Mouse (Mus musculus) heart, embryonic 16.5 days (tissue): ENCODE measurements around the gene Fer. TPM values are rescaled to one million over a fixed set of nuclear protein-coding genes. Genes with fewer than 3 reads are reported as not detected.
A peak's percentile ranks its signal among the peaks of the same experiment; 100 is the strongest.

ENCODE experiments used
- ATAC-seq: fragments of 200-750 bp; cut with Nextera tagmentation; replicated peaks from 2 replicates; pipeline ENCODE4 v1.8.0; 2017; ENCODE audit warnings: moderate number of reproducible peaks; ENCODE audit not compliant: insufficient read depth, low FRiP score; ENCODE audit errors: extremely low read depth
- H3K27ac ChIP-seq: fragments of 300-500 bp; sonication (generic); 2 replicates; pipeline ENCODE4 v1.5.1; 2014; ENCODE audit warnings: mild to moderate bottlenecking, low read length, control low read depth, moderate library complexity
- H3K27me3 ChIP-seq: fragments of 300-500 bp; sonication (generic); 2 replicates; pipeline ENCODE4 v1.6.1; 2014; ENCODE audit warnings: low read length, mixed read lengths; ENCODE audit not compliant: control insufficient read depth, insufficient read depth
- H3K36me3 ChIP-seq: fragments of 300-500 bp; sonication (generic); 2 replicates; pipeline ENCODE4 v1.6.1; 2014; ENCODE audit not compliant: control insufficient read depth, insufficient read depth
- H3K4me1 ChIP-seq: fragments of 300-500 bp; sonication (generic); 2 replicates; pipeline ENCODE4 v1.6.1; 2014; ENCODE audit warnings: low read length, mixed read lengths; ENCODE audit not compliant: control insufficient read depth, insufficient read depth
- H3K4me2 ChIP-seq: fragments of 300-500 bp; sonication (generic); 2 replicates; pipeline ENCODE4 v1.6.1; 2014; ENCODE audit warnings: low read depth, mild to moderate bottlenecking, control low read depth, low read length
- H3K4me3 ChIP-seq: fragments of 300-500 bp; sonication (generic); 2 replicates; pipeline ENCODE4 v1.5.1; 2014; ENCODE audit warnings: mild to moderate bottlenecking, control low read depth, low read length
- H3K9ac ChIP-seq: fragments of 300-500 bp; sonication (generic); 2 replicates; pipeline ENCODE4 v1.6.1; 2014; ENCODE audit warnings: low read length, control low read depth
- H3K9me3 ChIP-seq: fragments of 300-500 bp; sonication (generic); replicated peaks from 2 replicates; pipeline ENCODE4 v1.6.1; 2016; ENCODE audit warnings: low read length; ENCODE audit not compliant: control insufficient read depth
- WGBS: fragments of 180-500 bp; shearing (Covaris S2); extraction: QIAGEN DNeasy Blood & Tissue Kit; methylation state at CpG from one replicate; pipeline ENCODE4 v1.1.7; 2014; 5-methylcytosine and 5-hydroxymethylcytosine counted together
- polyA plus RNA-seq: library from polyadenylated mRNA; unstranded; fragments of >200 nt; fragmentation: Nextera tagmentation; extraction: Ambion mirVana; gene quantifications from 2 replicates; pipeline ENCODE4 v1.2.1, GENCODE M21; 2015

Gene Fer
- polyA plus RNA-seq, 1 experiment from 2014 or later, result 22.8 TPM

- Histone ChIP-seq H3K27ac (no peak overlapping the region), H3K9ac (no peak overlapping the region)
- WGBS, result 67% methylated on average over 5 of the region's 5 CpGs
These were observed 110.9 kb downstream of the Fer start for GRCm38 (mm10) chr17:63973806-63974205.

DNA sequence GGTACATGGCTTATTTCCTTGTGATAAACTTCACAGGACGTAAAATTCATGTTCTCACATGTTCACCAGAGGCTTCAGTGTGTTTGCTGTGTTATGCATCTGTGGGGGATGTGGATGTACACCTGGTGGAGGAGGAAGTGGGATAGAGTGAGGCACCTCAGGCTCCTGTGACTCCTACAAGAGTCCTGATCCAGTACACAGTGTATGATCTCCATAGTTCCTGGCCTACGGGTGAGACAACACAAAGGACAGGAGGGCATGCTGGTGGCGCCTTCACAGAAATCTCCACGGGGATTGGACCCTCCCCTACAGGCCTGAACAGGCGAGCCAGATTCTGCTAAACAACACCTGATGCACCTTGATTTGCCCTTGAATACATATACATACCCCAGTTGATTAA lies 111.4 kb downstream of the Fer start:
- Histone ChIP-seq H3K4me1 (peaks cover 19% of the 10 kb centered on the region), H3K27me3 (no peaks in the 10 kb centered on the region), H3K36me3 (no peaks in the 10 kb centered on the region), H3K4me3 (no peak overlapping the region), H3K9me3 (no peaks in the 10 kb centered on the region), H3K27ac (no peak overlapping the region), H3K9ac (no peak overlapping the region), H3K4me2 (no peak overlapping the region)
- no peak for ATAC-seq
- WGBS, result 83% methylated on average over 5 of the region's 5 CpGs

More at GRCm38 (mm10) chr17:63973806-63974205, 110.9 kb downstream of the Fer start:
- Histone ChIP-seq H3K4me1 (peaks cover 19% of the 10 kb centered on the region), H3K9me3 (no peaks in the 10 kb centered on the region), H3K4me3 (no peak overlapping the region), H3K27me3 (no peaks in the 10 kb centered on the region), H3K36me3 (no peaks in the 10 kb centered on the region), H3K4me2 (no peak overlapping the region)
- ATAC-seq, result no peak

- no peak overlapping the region for H3K4me2 ChIP-seq
- H3K36me3 ChIP-seq, result no peaks in the 10 kb centered on the region
- no peaks in the 10 kb centered on the region for H3K4me1 ChIP-seq
- no peak overlapping the region for H3K9ac ChIP-seq
- no peak overlapping the region for H3K4me3 ChIP-seq
- H3K9me3 ChIP-seq, result no peaks in the 10 kb centered on the region
- 78% methylated on average over 4 of the region's 4 CpGs for WGBS
- ATAC-seq, result no peak
- no peaks in the 10 kb centered on the region for H3K27me3 ChIP-seq
- no peak overlapping the region for H3K27ac ChIP-seq
These were observed 116.1 kb downstream of the Fer start for GRCm38 (mm10) chr17:63978794-63979571.

- H3K4me2 ChIP-seq, result no peak overlapping the region
- no peaks in the 10 kb centered on the region for H3K27me3 ChIP-seq
- no peak for ATAC-seq
- H3K9me3 ChIP-seq, result no peaks in the 10 kb centered on the region
- 70% methylated on average over 3 of the region's 3 CpGs for WGBS
- H3K36me3 ChIP-seq, result no peaks in the 10 kb centered on the region
- no peak overlapping the region for H3K27ac ChIP-seq
- H3K4me3 ChIP-seq, result no peak overlapping the region
- no peaks in the 10 kb centered on the region for H3K4me1 ChIP-seq
- no peak overlapping the region for H3K9ac ChIP-seq
These were observed 117.3 kb downstream of the Fer start for GRCm38 (mm10) chr17:63980167-63980566.

DNA sequence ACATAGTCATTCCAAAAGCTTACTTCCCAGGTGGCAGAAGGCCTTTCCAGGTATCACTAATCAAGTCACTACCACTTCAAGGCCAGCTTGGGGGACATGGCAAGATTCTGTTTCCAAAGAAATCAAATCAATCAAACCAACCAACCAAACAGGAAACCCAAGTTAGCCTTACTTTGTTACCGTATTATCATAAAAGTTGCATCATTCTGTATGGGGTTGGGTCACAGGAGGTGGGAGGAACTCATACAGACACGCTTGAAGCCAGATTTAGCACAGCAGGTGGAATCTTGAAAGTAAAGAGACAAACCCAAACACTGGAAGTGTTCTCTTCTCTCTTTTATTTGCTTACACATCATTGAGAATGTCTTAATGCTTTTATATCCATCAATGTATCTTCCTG lies 125.8 kb downstream of the Fer start:
- Histone ChIP-seq H3K4me3 (no peak overlapping the region), H3K9ac (no peak overlapping the region), H3K4me1 (no peaks in the 10 kb centered on the region), H3K9me3 (no peaks in the 10 kb centered on the region), H3K27ac (no peak overlapping the region), H3K36me3 (no peaks in the 10 kb centered on the region), H3K27me3 (no peaks in the 10 kb centered on the region), H3K4me2 (no peak overlapping the region)
- WGBS, result 75% methylated on average over 2 of the region's 2 CpGs
- ATAC-seq, result no peak

DNA sequence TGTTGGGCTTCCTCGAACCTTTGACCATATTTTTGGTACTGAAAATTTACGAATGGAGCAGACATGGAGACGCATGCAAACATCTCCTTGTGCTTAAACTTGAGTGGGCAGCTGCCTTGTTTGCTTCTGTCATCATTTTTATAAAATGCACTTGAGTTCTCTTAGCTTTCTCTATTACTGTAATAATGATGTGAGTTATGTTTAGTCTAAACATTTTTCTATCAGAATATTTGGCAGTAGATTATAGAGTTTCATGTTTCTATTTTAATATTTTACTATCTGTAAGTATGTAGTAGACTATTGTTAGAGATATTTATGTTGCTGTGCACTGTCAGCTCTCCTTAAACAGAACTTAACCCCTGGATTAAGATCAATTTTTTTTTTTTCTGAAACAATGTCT lies 128.3 kb downstream of the Fer start:
- H3K9me3 ChIP-seq, result no peaks in the 10 kb centered on the region
- 83% methylated on average over 3 of the region's 3 CpGs for WGBS
- H3K27ac ChIP-seq, result no peak overlapping the region
- H3K9ac ChIP-seq, result no peak overlapping the region
- no peak for ATAC-seq
- no peak overlapping the region for H3K4me2 ChIP-seq
- H3K36me3 ChIP-seq, result no peaks in the 10 kb centered on the region
- no peak overlapping the region for H3K4me3 ChIP-seq
- no peaks in the 10 kb centered on the region for H3K27me3 ChIP-seq
- H3K4me1 ChIP-seq, result no peaks in the 10 kb centered on the region

DNA sequence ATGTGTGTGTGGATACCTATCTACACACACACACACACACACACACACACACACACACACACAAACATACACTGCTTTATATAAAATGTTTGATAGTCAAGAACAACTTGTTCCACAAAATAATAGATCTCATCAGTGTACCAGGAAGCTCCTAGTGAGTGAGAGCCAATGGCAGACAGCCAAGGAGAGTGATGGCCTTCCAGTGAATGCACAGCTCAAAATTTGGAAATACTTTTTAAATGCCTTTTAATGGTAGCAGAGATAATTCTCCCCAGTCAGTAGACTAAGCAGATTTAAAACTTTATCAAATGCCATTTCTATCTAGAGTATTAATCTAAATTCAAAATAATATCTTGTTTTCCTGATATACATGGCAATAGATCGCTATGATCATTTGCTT lies 133.1 kb downstream of the Fer start:
- no peak overlapping the region for H3K4me2 ChIP-seq
- H3K9me3 ChIP-seq, result no peaks in the 10 kb centered on the region; the same call in 1 of the 2 replicates
- no peak overlapping the region for H3K9ac ChIP-seq
- no peaks in the 10 kb centered on the region for H3K27me3 ChIP-seq
- no peak for ATAC-seq
- H3K27ac ChIP-seq, result no peak overlapping the region
- H3K36me3 ChIP-seq, result peaks cover 2% of the 10 kb centered on the region; the same call in 1 of the 2 replicates
- H3K4me1 ChIP-seq, result no peaks in the 10 kb centered on the region
- no peak overlapping the region for H3K4me3 ChIP-seq
- WGBS, result 78% methylated on average over 1 of the region's 1 CpGs

DNA sequence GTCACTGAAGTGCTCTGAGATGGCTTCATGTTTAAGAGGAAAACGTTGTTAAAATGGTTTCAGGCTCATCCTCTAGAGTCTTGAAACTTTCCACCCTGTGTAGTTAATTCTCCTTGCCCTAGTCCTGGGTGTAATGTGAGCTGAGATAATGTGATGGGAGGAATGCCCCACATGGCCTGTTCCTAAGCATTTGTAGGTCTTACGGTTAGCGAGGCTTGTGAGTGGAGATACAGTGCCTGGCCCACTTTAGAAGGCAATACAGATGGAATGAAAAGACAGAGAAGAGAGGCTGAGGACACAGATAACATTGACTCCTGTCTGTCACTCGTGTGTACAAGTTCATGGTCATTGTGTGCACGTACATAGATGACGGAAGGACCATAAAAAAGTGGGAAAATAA lies 134.8 kb downstream of the Fer start:
- Histone ChIP-seq H3K27ac (no peak overlapping the region), H3K27me3 (no peaks in the 10 kb centered on the region), H3K9ac (no peak overlapping the region), H3K36me3 (peaks cover 2% of the 10 kb centered on the region; the same call in 1 of the 2 replicates), H3K4me1 (no peaks in the 10 kb centered on the region), H3K4me2 (no peak overlapping the region), H3K9me3 (no peaks in the 10 kb centered on the region; the same call in 1 of the 2 replicates), H3K4me3 (no peak overlapping the region)
- ATAC-seq, result no peak
- 71% methylated on average over 6 of the region's 6 CpGs for WGBS

GRCm38 (mm10) chr17:64003444-64003843 lies 140.6 kb downstream of the Fer start:
- peak; percentile 58; the same call in 1 of the 2 replicates for ATAC-seq
- Histone ChIP-seq H3K36me3 (peaks cover 2% of the 10 kb centered on the region; the same call in 1 of the 2 replicates), H3K4me1 (peaks cover 5% of the 10 kb centered on the region), H3K27me3 (no peaks in the 10 kb centered on the region), H3K4me2 (no peak overlapping the region), H3K9me3 (no peaks in the 10 kb centered on the region; the same call in 1 of the 2 replicates), H3K9ac (no peak overlapping the region), H3K4me3 (no peak overlapping the region), H3K27ac (no peak overlapping the region)
- WGBS, result 35% methylated on average over 13 of the region's 13 CpGs
